Mouse (Mus musculus) MEL (cell line): ENCODE results near the gene Ssc5d. TPM values are rescaled to one million over a fixed set of nuclear protein-coding genes. Genes with fewer than 3 reads are reported as not detected.

ENCODE experiments used
- DNase-seq: peaks from one replicate; pipeline ENCODE4 v3.0.0; 2011; ENCODE audit warnings: low read depth, low spot score
- H3K27ac ChIP-seq: 2 replicates; pipeline ENCODE4 v1.5.1; 2012; ENCODE audit warnings: low read depth, mild to moderate bottlenecking, control low read depth, low read length, moderate library complexity; ENCODE audit not compliant: control insufficient read depth
- H3K27me3 ChIP-seq, 2 experiments: fragments of 150-350 bp in 1 of 2; sonication (generic) in 1 of 2; 2 replicates each; pipeline ENCODE4 v1.6.1; 2012; ENCODE audit warnings: low read length in 2 of 2, mild to moderate bottlenecking in 2 of 2, improper control_type of control experiment in 1 of 2, moderate library complexity in 1 of 2; ENCODE audit not compliant: insufficient read depth in 2 of 2, control insufficient read depth in 1 of 2
- H3K36me3 ChIP-seq, 2 experiments: 2 replicates each; pipeline ENCODE4 v1.6.1; 2012 to 2014; ENCODE audit warnings: low read length in 2 of 2, improper control_type of control experiment in 1 of 2, inconsistent platforms in 1 of 2, mild to moderate bottlenecking in 1 of 2; ENCODE audit not compliant: insufficient read depth in 2 of 2, control insufficient read depth in 1 of 2
- H3K4me1 ChIP-seq, 2 experiments: fragments of 150-350 bp in 1 of 2; sonication (generic) in 1 of 2; 2 replicates each; pipeline ENCODE4 v1.6.1; 2012; ENCODE audit warnings: low read length in 2 of 2, improper control_type of control experiment in 1 of 2, mild to moderate bottlenecking in 1 of 2; ENCODE audit not compliant: insufficient read depth in 2 of 2, control insufficient read depth in 1 of 2
- H3K4me3 ChIP-seq, 2 experiments: fragments of 150-350 bp in 1 of 2; sonication (generic) in 1 of 2; 2 replicates each; pipeline ENCODE4 v1.5.1; 2012; ENCODE audit warnings: low read depth in 2 of 2, low read length in 2 of 2, mild to moderate bottlenecking in 2 of 2, moderate library complexity in 2 of 2, control low read depth in 1 of 2, improper control_type of control experiment in 1 of 2; ENCODE audit not compliant: control insufficient read depth in 1 of 2, insufficient read depth in 1 of 2
- H3K79me2 ChIP-seq: 2 replicates; pipeline ENCODE4 v1.6.1; 2012; ENCODE audit warnings: mild to moderate bottlenecking, low read length, moderate library complexity; ENCODE audit not compliant: control insufficient read depth, poor library complexity, insufficient read depth
- H3K9ac ChIP-seq: 2 replicates; pipeline ENCODE4 v1.6.1; 2012; ENCODE audit warnings: low read depth, mild to moderate bottlenecking, control low read depth, low read length, moderate library complexity; ENCODE audit not compliant: control insufficient read depth, poor library complexity, severe bottlenecking
- H3K9me3 ChIP-seq: fragments of 150-350 bp; sonication (generic); replicated peaks from 2 replicates; pipeline ENCODE4 v1.6.1; 2012; ENCODE audit warnings: mild to moderate bottlenecking, low read length, improper control_type of control experiment, moderate library complexity; ENCODE audit not compliant: insufficient read depth
- CHD1 ChIP-seq: IDR thresholded peaks from 2 replicates; pipeline ENCODE4 v1.6.1; 2012; ENCODE audit warnings: low read depth, mild to moderate bottlenecking, inconsistent platforms, low read length, improper control_type of control experiment
- CTCF ChIP-seq, 3 experiments: IDR thresholded peaks in 2 of 3; conservative IDR thresholded peaks in 1 of 3; 2 replicates each; pipeline ENCODE4 v1.5.1; 2011 to 2012; ENCODE audit warnings: low read length in 3 of 3, low read depth in 2 of 3, mild to moderate bottlenecking in 2 of 3, improper control_type of control experiment in 1 of 3, inconsistent platforms in 1 of 3, mixed read lengths in 1 of 3, moderate library complexity in 1 of 3; ENCODE audit not compliant: control insufficient read depth in 1 of 3, insufficient read depth in 1 of 3, poor library complexity in 1 of 3, severe bottlenecking in 1 of 3
- E2F4 ChIP-seq: IDR thresholded peaks from 2 replicates; pipeline ENCODE4 v1.6.1; 2011; ENCODE audit warnings: low read depth, low read length, improper control_type of control experiment, borderline replicate concordance
- ELF1 ChIP-seq: IDR thresholded peaks from 2 replicates; pipeline ENCODE4 v1.6.1; 2014; ENCODE audit warnings: low read depth, mild to moderate bottlenecking, inconsistent platforms, low read length, improper control_type of control experiment, moderate library complexity
- EP300 ChIP-seq, 2 experiments: IDR thresholded peaks; 2 replicates each; pipeline ENCODE4 v1.6.1; 2011; ENCODE audit warnings: improper control_type of control experiment in 2 of 2, low read length in 2 of 2, low read depth in 1 of 2, mild to moderate bottlenecking in 1 of 2
- ETS1 ChIP-seq: IDR thresholded peaks from 2 replicates; pipeline ENCODE4 v1.6.1; 2012; ENCODE audit warnings: low read depth, mild to moderate bottlenecking, inconsistent platforms, low read length, improper control_type of control experiment, moderate library complexity
- HCFC1 ChIP-seq: IDR thresholded peaks from 2 replicates; pipeline ENCODE4 v1.6.1; 2012; ENCODE audit warnings: low read depth, mild to moderate bottlenecking, inconsistent platforms, low read length, improper control_type of control experiment, moderate library complexity
- KAT2A ChIP-seq: conservative IDR thresholded peaks from 2 replicates; pipeline ENCODE4 v1.6.1; 2012; ENCODE audit warnings: low read depth, low read length, improper control_type of control experiment, inconsistent platforms
- MAZ ChIP-seq: IDR thresholded peaks from 2 replicates; pipeline ENCODE4 v1.6.1; 2012; ENCODE audit warnings: low read depth, mild to moderate bottlenecking, inconsistent platforms, low read length, improper control_type of control experiment
- MEF2A ChIP-seq: IDR thresholded peaks from 2 replicates; pipeline ENCODE4 v1.6.1; 2014; ENCODE audit warnings: low read depth, mild to moderate bottlenecking, inconsistent platforms, low read length, improper control_type of control experiment; ENCODE audit not compliant: poor library complexity, insufficient replicate concordance, severe bottlenecking; ENCODE audit errors: extremely low read depth
- NELFE ChIP-seq: IDR thresholded peaks from 2 replicates; pipeline ENCODE4 v1.6.1; 2011; ENCODE audit warnings: low read depth, low read length, improper control_type of control experiment
- POLR2A ChIP-seq, 2 experiments: IDR thresholded peaks; 2 replicates each; pipeline ENCODE4 v1.6.1; 2011 to 2012; ENCODE audit warnings: low read length in 2 of 2, mild to moderate bottlenecking in 2 of 2, control low read depth in 1 of 2, improper control_type of control experiment in 1 of 2, low read depth in 1 of 2, moderate library complexity in 1 of 2; ENCODE audit not compliant: control insufficient read depth in 1 of 2, insufficient read depth in 1 of 2, poor library complexity in 1 of 2
- POLR2AphosphoS2 ChIP-seq: IDR thresholded peaks from 2 replicates; pipeline ENCODE4 v1.6.1; 2011; ENCODE audit warnings: low read length, improper control_type of control experiment
- POLR2AphosphoS5 ChIP-seq: IDR thresholded peaks from 2 replicates; pipeline ENCODE4 v1.6.1; 2012; ENCODE audit warnings: low read depth, borderline replicate concordance, mild to moderate bottlenecking, inconsistent platforms, low read length, moderate library complexity, mixed read lengths
- RAD21 ChIP-seq: IDR thresholded peaks from 2 replicates; pipeline ENCODE4 v1.6.1; 2011; ENCODE audit warnings: mild to moderate bottlenecking, low read depth, low read length, improper control_type of control experiment
- SIN3A ChIP-seq: IDR thresholded peaks from 2 replicates; pipeline ENCODE4 v1.6.1; 2012; ENCODE audit warnings: low read length, improper control_type of control experiment, inconsistent platforms
- SMC3 ChIP-seq: IDR thresholded peaks from 2 replicates; pipeline ENCODE4 v1.6.1; 2011; ENCODE audit warnings: low read depth, low read length, improper control_type of control experiment
- TAL1 ChIP-seq: IDR thresholded peaks from 2 replicates; pipeline ENCODE4 v1.6.1; 2012; ENCODE audit warnings: mild to moderate bottlenecking, inconsistent platforms, low read length, moderate library complexity, mixed read lengths
- TBP ChIP-seq: IDR thresholded peaks from 2 replicates; pipeline ENCODE4 v1.8.0; 2011; ENCODE audit warnings: low read depth, low read length, improper control_type of control experiment
- TCF12 ChIP-seq: IDR thresholded peaks from 2 replicates; pipeline ENCODE4 v1.6.1; 2014; ENCODE audit warnings: low read depth, mild to moderate bottlenecking, inconsistent platforms, low read length, improper control_type of control experiment, moderate library complexity
- UBTF ChIP-seq: IDR thresholded peaks from 2 replicates; pipeline ENCODE4 v1.6.1; 2012; ENCODE audit warnings: low read depth, mild to moderate bottlenecking, inconsistent platforms, low read length, improper control_type of control experiment, moderate library complexity, borderline replicate concordance; ENCODE audit not compliant: insufficient read depth
- USF1 ChIP-seq: IDR thresholded peaks from 2 replicates; pipeline ENCODE4 v1.6.1; 2014; ENCODE audit warnings: low read depth, mild to moderate bottlenecking, inconsistent platforms, low read length, improper control_type of control experiment, moderate library complexity
- ZMIZ1 ChIP-seq: IDR thresholded peaks from 2 replicates; pipeline ENCODE4 v1.6.1; 2012; ENCODE audit warnings: low read depth, mild to moderate bottlenecking, inconsistent platforms, low read length, improper control_type of control experiment, moderate library complexity
- ZNF384 ChIP-seq: IDR thresholded peaks from 2 replicates; pipeline ENCODE4 v1.6.1; 2012; ENCODE audit warnings: low read depth, mild to moderate bottlenecking, inconsistent platforms, low read length, improper control_type of control experiment
- polyA plus RNA-seq, 2 experiments: library from polyadenylated mRNA; stranded (reverse) in 1 of 2; unstranded in 1 of 2; fragments of >175 nt in 1 of 2; fragments of >200 nt in 1 of 2; gene quantifications; 2 replicates each; pipeline versions ENCODE4 v1.2.1 to v1.2.4; 2012; ENCODE audit warnings: low replicate concordance in 2 of 2, low read depth in 1 of 2; ENCODE audit not compliant: insufficient read length in 2 of 2, insufficient read depth in 1 of 2, missing spikeins in 1 of 2
- total RNA-seq: library from RNA; depleted of rRNA; stranded (reverse); fragments of 300-350 nt; gene quantifications from 2 replicates; pipeline ENCODE4 v1.2.3, GENCODE M21; 2012

The Ssc5d gene
- total and polyA plus RNA-seq, 3 experiments = 0.04 to 0.17 TPM; not detected in 1

DNA sequence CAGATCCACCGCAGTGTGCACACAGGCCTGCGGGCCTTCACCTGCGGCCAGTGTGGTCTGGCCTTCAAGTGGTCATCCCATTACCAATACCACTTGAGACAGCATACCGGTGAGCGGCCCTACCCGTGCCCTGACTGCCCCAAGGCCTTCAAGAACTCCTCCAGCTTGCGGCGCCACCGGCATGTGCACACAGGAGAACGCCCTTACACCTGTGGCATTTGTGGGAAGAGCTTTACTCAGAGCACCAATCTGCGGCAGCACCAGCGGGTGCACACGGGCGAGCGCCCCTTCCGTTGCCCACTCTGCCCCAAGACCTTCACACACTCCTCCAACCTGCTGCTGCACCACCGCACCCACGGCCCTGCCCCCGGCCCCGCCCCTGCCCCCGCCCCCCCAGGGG lies 6.5 kb upstream of the Ssc5d start:
- Histone ChIP-seq H3K79me2 (peaks cover 6% of the 10 kb centered on the region), H3K27ac (no peak overlapping the region), H3K36me3 (peaks cover 0 to 4% of the 10 kb centered on the region in 2 experiments; a peak in 2 of 4 replicates), H3K9ac (no peak overlapping the region), H3K27me3 (no peaks in the 10 kb centered on the region), H3K4me3 (no peak overlapping the region), H3K4me1 (0 out of 4 replicates have a peak, but pooled peaks cover 0 to 3% of the 10 kb centered on the region in 2 experiments), H3K9me3 (no peaks in the 10 kb centered on the region)
- TF ChIP-seq CTCF (IDR thresholded peaks at IDR 0.05 in 2 of 3, conservative IDR thresholded peaks at IDR 0.05 in 1 of 3; ENCODE audit: control insufficient read depth in 1 of 3, insufficient read depth in 1 of 3, low read depth in 2 of 3, low read length in 3 of 3, poor library complexity in 1 of 3, severe bottlenecking in 1 of 3) (no peak), MEF2A (no peak), CHD1 (no peak), MAZ (no peak), E2F4 (no peak), ZMIZ1 (no peak), ETS1 (no peak), NELFE (no peak), POLR2AphosphoS2 (no peak)
- no peak for DNase-seq

- no peak overlapping the region for H3K27ac ChIP-seq
- TF ChIP-seq TBP (no peak), HCFC1 (no peak), TCF12 (no peak), E2F4 (no peak), TAL1 (no peak), USF1 (no peak), POLR2AphosphoS2 (no peak), SMC3 (no peak), CTCF (IDR thresholded peaks at IDR 0.05 in 2 of 3, conservative IDR thresholded peaks at IDR 0.05 in 1 of 3; ENCODE audit: control insufficient read depth in 1 of 3, insufficient read depth in 1 of 3, low read depth in 2 of 3, low read length in 3 of 3, poor library complexity in 1 of 3, severe bottlenecking in 1 of 3) (no peak), KAT2A (no peak), UBTF (no peak), POLR2AphosphoS5 (no peak), ELF1 (no peak), ZNF384 (no peak), CHD1 (no peak), RAD21 (no peak), EP300 (IDR thresholded peaks at IDR 0.05; ENCODE audit: low read depth in 1 of 2, low read length in 2 of 2) (no peak), SIN3A (no peak), POLR2A (IDR thresholded peaks at IDR 0.05; ENCODE audit: control insufficient read depth in 1 of 2, insufficient read depth in 1 of 2, low read depth in 1 of 2, low read length in 2 of 2, poor library complexity in 1 of 2) (no peak)
- no peak overlapping the region for H3K4me3 ChIP-seq
- H3K79me2 ChIP-seq = peaks cover 6% of the 10 kb centered on the region
- H3K4me1 ChIP-seq = no peaks in the 10 kb centered on the region
- no peaks in the 10 kb centered on the region for H3K9me3 ChIP-seq
- no peak for DNase-seq
- H3K9ac ChIP-seq = no peak overlapping the region
- H3K36me3 ChIP-seq = peaks cover 0 to 4% of the 10 kb centered on the region in 2 experiments; a peak in 2 of 4 replicates
- H3K27me3 ChIP-seq = no peaks in the 10 kb centered on the region
Observed at GRCm38 (mm10) chr7:4919971-4920370, 5.6 kb upstream of the Ssc5d start.
